Mouse (Mus musculus): Measurements from ENCODE around the gene Nr3c2. TPM values are rescaled to one million over a fixed set of nuclear protein-coding genes. Genes with fewer than 3 reads are reported as not detected.

Nr3c2 gene
- polyA plus RNA-seq, 1 experiment, result not detected

GRCm38 (mm10) chr8:77257085-77257451 lies 357.8 kb downstream of the Nr3c2 start:
- Histone ChIP-seq H3K9me3 (ENCODE audit: control insufficient read depth, low read length) (no peaks in the 10 kb centered on the region), H3K4me3 (replicated peaks) (no peak overlapping the region), H3K4me1 (ENCODE audit: control insufficient read depth) (no peaks in the 10 kb centered on the region), H3K36me3 (ENCODE audit: control insufficient read depth) (peaks cover 2% of the 10 kb centered on the region; the same call in 1 of the 2 replicates), H3K27me3 (ENCODE audit: control insufficient read depth) (no peaks in the 10 kb centered on the region)
- no peak for TF ChIP-seq GATA1 (IDR thresholded peaks at IDR 0.05; ENCODE audit: low read length)
- no peak for TF ChIP-seq TAL1 (IDR thresholded peaks at IDR 0.05; ENCODE audit: low read length)

DNA sequence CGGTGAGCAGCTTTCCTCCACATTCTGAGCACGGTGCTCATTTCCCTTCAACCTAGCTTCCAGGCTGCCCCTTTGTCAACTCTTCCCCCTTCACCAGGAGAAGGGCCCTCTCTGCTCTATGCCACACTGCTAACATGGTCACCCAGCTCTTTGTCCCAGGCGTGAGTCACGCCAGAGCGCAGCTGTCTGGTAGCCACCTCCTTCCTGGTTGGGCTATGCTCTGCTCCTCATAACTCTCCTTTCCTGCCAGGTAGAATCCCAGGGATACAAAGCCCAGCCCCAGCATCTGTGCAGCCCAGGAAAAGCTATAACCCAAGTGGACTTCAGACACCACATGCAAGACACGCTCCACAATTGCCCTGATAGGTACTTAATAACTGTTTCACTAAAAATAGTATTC lies 362.0 kb downstream of the Nr3c2 start:
- H3K4me3 ChIP-seq (replicated peaks), result no peak overlapping the region
- no peak for TF ChIP-seq TAL1 (IDR thresholded peaks at IDR 0.05; ENCODE audit: low read length)
- no peak for TF ChIP-seq GATA1 (IDR thresholded peaks at IDR 0.05; ENCODE audit: low read length)
- peaks cover 2% of the 10 kb centered on the region for H3K36me3 ChIP-seq (ENCODE audit: control insufficient read depth)
- H3K9me3 ChIP-seq (ENCODE audit: control insufficient read depth, low read length), result no peaks in the 10 kb centered on the region
- no peaks in the 10 kb centered on the region for H3K4me1 ChIP-seq (ENCODE audit: control insufficient read depth)
- no peaks in the 10 kb centered on the region for H3K27me3 ChIP-seq (ENCODE audit: control insufficient read depth)

DNA sequence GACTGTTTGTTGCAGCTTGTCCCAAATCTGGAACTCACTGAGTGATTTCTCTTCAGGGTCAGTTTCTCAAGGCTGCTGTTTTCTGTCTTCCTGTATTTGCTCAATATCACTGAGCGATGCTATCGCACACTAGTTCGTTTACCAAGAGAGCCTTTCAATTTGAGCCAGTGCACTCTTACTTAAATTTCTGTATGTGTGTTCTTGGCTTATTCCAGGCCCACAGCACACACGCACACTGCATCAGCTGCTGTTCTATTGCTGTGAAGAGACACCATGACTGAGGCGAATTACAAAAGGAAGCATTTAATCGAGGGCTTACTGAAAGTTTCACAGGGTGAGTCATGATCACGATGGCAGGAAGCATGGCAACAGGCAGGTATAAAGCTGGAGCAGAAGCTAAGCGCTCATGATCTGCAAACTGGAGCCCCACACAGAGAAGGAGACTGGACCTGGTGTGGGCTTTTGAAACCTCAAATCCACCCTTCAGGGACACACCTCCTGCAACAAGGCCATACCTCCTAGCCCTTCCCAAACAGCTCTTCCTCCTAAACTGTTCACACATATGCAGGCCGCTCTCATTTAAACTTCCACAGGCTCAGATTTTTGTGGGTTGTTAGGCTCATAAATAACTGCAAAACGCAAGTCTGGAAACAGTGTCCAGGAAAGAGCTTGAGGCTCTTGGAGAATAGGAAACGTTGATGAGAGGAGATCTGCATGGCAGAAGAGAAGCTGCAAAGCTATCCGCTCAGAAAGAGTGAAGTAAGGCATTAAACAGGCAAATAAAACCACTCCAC lies 363.2 kb downstream of the Nr3c2 start:
- no peak for TF ChIP-seq GATA1 (IDR thresholded peaks at IDR 0.05; ENCODE audit: low read length)
- no peak for TF ChIP-seq TAL1 (IDR thresholded peaks at IDR 0.05; ENCODE audit: low read length)
- Histone ChIP-seq H3K36me3 (ENCODE audit: control insufficient read depth) (peaks cover 2% of the 10 kb centered on the region), H3K4me3 (replicated peaks) (no peak overlapping the region), H3K27me3 (ENCODE audit: control insufficient read depth) (no peaks in the 10 kb centered on the region), H3K9me3 (ENCODE audit: control insufficient read depth, low read length) (no peaks in the 10 kb centered on the region), H3K4me1 (ENCODE audit: control insufficient read depth) (no peaks in the 10 kb centered on the region)

DNA sequence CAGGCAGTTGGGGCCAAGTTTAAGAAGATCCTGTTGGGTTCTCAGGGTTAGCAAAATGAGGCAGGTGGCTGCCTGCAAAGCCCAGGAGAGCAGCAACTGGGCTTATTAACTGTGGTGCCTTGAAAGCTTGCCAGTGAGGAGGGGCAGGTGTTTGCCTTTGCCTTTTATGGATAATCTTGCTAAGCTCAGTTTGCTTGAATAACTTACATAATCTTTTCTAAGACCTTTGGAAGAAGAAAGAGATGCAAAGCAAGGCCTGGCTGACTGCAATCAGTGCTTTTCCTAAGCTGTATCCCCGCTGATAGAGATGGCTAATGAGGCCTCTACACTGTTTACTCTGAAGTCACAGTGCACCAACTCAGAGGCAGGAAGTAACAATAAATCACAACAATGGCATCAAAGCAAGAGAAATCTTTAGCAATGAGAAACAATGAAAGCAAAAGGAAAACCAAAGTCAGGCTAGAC lies 368.7 kb downstream of the Nr3c2 start:
- Histone ChIP-seq H3K36me3 (ENCODE audit: control insufficient read depth) (peaks cover 2% of the 10 kb centered on the region), H3K27me3 (ENCODE audit: control insufficient read depth) (no peaks in the 10 kb centered on the region), H3K4me1 (ENCODE audit: control insufficient read depth) (no peaks in the 10 kb centered on the region), H3K9me3 (ENCODE audit: control insufficient read depth, low read length) (peaks cover 9% of the 10 kb centered on the region), H3K4me3 (replicated peaks) (no peak overlapping the region)
- no peak for TF ChIP-seq GATA1 (IDR thresholded peaks at IDR 0.05; ENCODE audit: low read length)
- no peak for TF ChIP-seq TAL1 (IDR thresholded peaks at IDR 0.05; ENCODE audit: low read length)

- Histone ChIP-seq H3K27me3 (ENCODE audit: control insufficient read depth) (no peaks in the 10 kb centered on the region), H3K4me1 (ENCODE audit: control insufficient read depth) (no peaks in the 10 kb centered on the region), H3K36me3 (ENCODE audit: control insufficient read depth) (peaks cover 2% of the 10 kb centered on the region), H3K4me3 (replicated peaks) (no peak overlapping the region), H3K9me3 (ENCODE audit: control insufficient read depth, low read length) (peaks cover 9% of the 10 kb centered on the region)
- TF ChIP-seq GATA1 (IDR thresholded peaks at IDR 0.05; ENCODE audit: low read length), result no peak
- TF ChIP-seq TAL1 (IDR thresholded peaks at IDR 0.05; ENCODE audit: low read length), result no peak
Measured at GRCm38 (mm10) chr8:77272136-77272535, 372.9 kb downstream of the Nr3c2 start.

GRCm38 (mm10) chr8:77275571-77275970 lies 376.3 kb downstream of the Nr3c2 start:
- Histone ChIP-seq H3K4me3 (replicated peaks) (no peak overlapping the region), H3K9me3 (ENCODE audit: control insufficient read depth, low read length) (peaks cover 2% of the 10 kb centered on the region; the same call in 1 of the 2 replicates), H3K4me1 (ENCODE audit: control insufficient read depth) (no peaks in the 10 kb centered on the region), H3K27me3 (ENCODE audit: control insufficient read depth) (no peaks in the 10 kb centered on the region), H3K36me3 (ENCODE audit: control insufficient read depth) (no peaks in the 10 kb centered on the region; the same call in 1 of the 2 replicates)
- TF ChIP-seq GATA1 (IDR thresholded peaks at IDR 0.05; ENCODE audit: low read length) (no peak), TAL1 (IDR thresholded peaks at IDR 0.05; ENCODE audit: low read length) (no peak)

DNA sequence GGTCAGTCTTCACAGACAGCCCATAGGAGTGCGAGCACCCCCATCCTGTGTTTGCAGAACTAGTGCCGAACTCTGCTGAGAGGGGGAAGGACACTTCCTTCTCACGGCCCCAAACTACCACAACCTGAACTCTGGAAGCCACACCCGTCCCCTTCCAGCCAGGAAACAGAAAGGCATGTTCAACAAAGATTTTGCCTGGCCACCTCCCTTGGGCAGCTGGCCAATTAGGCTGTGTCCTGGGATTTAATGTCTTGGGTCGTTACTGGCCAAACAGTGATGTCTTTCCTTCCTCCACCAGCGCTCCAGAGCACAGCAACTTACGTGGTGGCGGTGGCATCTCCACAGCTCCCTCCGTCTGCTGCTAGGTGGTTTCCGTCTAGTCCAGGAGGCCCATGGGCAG lies 377.6 kb downstream of the Nr3c2 start:
- H3K4me1 ChIP-seq (ENCODE audit: control insufficient read depth), result no peaks in the 10 kb centered on the region
- H3K36me3 ChIP-seq (ENCODE audit: control insufficient read depth), result no peaks in the 10 kb centered on the region
- TF ChIP-seq GATA1 (IDR thresholded peaks at IDR 0.05; ENCODE audit: low read length) (no peak), TAL1 (IDR thresholded peaks at IDR 0.05; ENCODE audit: low read length) (no peak)
- H3K9me3 ChIP-seq (ENCODE audit: control insufficient read depth, low read length), result 0 out of 2 replicates have a peak, but pooled peaks cover 1% of the 10 kb centered on the region
- no peak overlapping the region for H3K4me3 ChIP-seq (replicated peaks)
- H3K27me3 ChIP-seq (ENCODE audit: control insufficient read depth), result no peaks in the 10 kb centered on the region

- no peaks in the 10 kb centered on the region for H3K36me3 ChIP-seq (ENCODE audit: control insufficient read depth)
- no peak for TF ChIP-seq GATA1 (IDR thresholded peaks at IDR 0.05; ENCODE audit: low read length)
- TF ChIP-seq TAL1 (IDR thresholded peaks at IDR 0.05; ENCODE audit: low read length), result no peak
- no peaks in the 10 kb centered on the region for H3K27me3 ChIP-seq (ENCODE audit: control insufficient read depth)
- H3K4me1 ChIP-seq (ENCODE audit: control insufficient read depth), result no peaks in the 10 kb centered on the region
- H3K4me3 ChIP-seq (replicated peaks), result no peak overlapping the region
- no peaks in the 10 kb centered on the region for H3K9me3 ChIP-seq (ENCODE audit: control insufficient read depth, low read length)
Measured at GRCm38 (mm10) chr8:77278246-77278645, 379.0 kb downstream of the Nr3c2 start.

GRCm38 (mm10) chr8:77279977-77280376 lies 380.7 kb downstream of the Nr3c2 start:
- H3K4me1 ChIP-seq (ENCODE audit: control insufficient read depth), result no peaks in the 10 kb centered on the region
- H3K9me3 ChIP-seq (ENCODE audit: control insufficient read depth, low read length), result no peaks in the 10 kb centered on the region
- H3K4me3 ChIP-seq (replicated peaks), result no peak overlapping the region
- no peaks in the 10 kb centered on the region for H3K27me3 ChIP-seq (ENCODE audit: control insufficient read depth)
- TF ChIP-seq GATA1 (IDR thresholded peaks at IDR 0.05; ENCODE audit: low read length) (no peak), TAL1 (IDR thresholded peaks at IDR 0.05; ENCODE audit: low read length) (no peak)
- no peaks in the 10 kb centered on the region for H3K36me3 ChIP-seq (ENCODE audit: control insufficient read depth)

All from erythroblast, embryonic 14.5 days (primary cell).